Mouse (Mus musculus) G1E (cell line): ENCODE measurements at regions not wholly inside any gene's neighbourhood (a gene's known extent, or its start where the extent isn't known, plus 50 kb on each side); places are given as distances from the start of the nearest gene placed in this dataset.

Experiments used
- ATAC-seq: 2 replicates; pipeline ENCODE4 v1.8.0; 2016; ENCODE audit warnings: mild to moderate bottlenecking; ENCODE audit not compliant: insufficient number of reproducible peaks, poor library complexity, low FRiP score, severe bottlenecking; ENCODE audit errors: extremely low read depth
- DNase-seq: peaks from one replicate; pipeline ENCODE4 v3.0.0; 2012; ENCODE audit warnings: low spot score
- H3K27me3 ChIP-seq: 2 replicates; pipeline ENCODE4 v1.6.1; 2012; ENCODE audit warnings: mild to moderate bottlenecking, low read length, inconsistent platforms; ENCODE audit not compliant: insufficient read depth
- H3K36me3 ChIP-seq: replicated peaks from 2 replicates; pipeline ENCODE3; 2012; ENCODE audit warnings: mild to moderate bottlenecking, inconsistent platforms
- H3K4me1 ChIP-seq: 2 replicates; pipeline ENCODE4 v1.6.1; 2012; ENCODE audit warnings: low read depth, low read length, inconsistent platforms, mixed read lengths; ENCODE audit not compliant: insufficient read depth
- H3K4me3 ChIP-seq: 2 replicates; pipeline ENCODE4 v1.5.1; 2012; ENCODE audit warnings: low read depth, mild to moderate bottlenecking, inconsistent platforms, low read length, moderate library complexity, mixed read lengths
- H3K9me3 ChIP-seq: replicated peaks from 2 replicates; pipeline ENCODE4 v1.6.1; 2012; ENCODE audit warnings: inconsistent platforms
- CTCF ChIP-seq: IDR thresholded peaks from 2 replicates; pipeline ENCODE4 v1.5.1; 2012; ENCODE audit warnings: low read depth, low read length, inconsistent platforms, mixed read lengths
- GATA1 ChIP-seq: IDR thresholded peaks from 2 replicates; pipeline ENCODE4 v1.6.1; 2012; ENCODE audit warnings: borderline replicate concordance, low read length, inconsistent platforms, mixed read lengths
- GATA2 ChIP-seq: IDR thresholded peaks from 2 replicates; pipeline ENCODE4 v1.6.1; 2012; ENCODE audit warnings: low read depth, low read length, inconsistent platforms, borderline replicate concordance
- POLR2AphosphoS5 ChIP-seq: IDR thresholded peaks from 2 replicates; pipeline ENCODE4 v1.6.1; 2012; ENCODE audit warnings: low read depth, low read length, inconsistent platforms; ENCODE audit not compliant: insufficient replicate concordance
- TAL1 ChIP-seq: conservative IDR thresholded peaks from 2 replicates; pipeline ENCODE4 v1.6.1; 2012; ENCODE audit warnings: low read depth, low read length, inconsistent platforms, mixed read lengths

- Histone ChIP-seq H3K27me3 (no peaks in the 10 kb centered on the region), H3K4me3 (no peak overlapping the region), H3K36me3 (no peaks in the 10 kb centered on the region), H3K4me1 (no peaks in the 10 kb centered on the region), H3K9me3 (peaks cover 67% of the 10 kb centered on the region)
- ATAC-seq, result no peak
- TF ChIP-seq GATA1 (no peak), TAL1 (no peak), CTCF (no peak)
- DNase-seq, result no peak
These were observed 169.4 kb upstream of the Tut7 start for GRCm38 (mm10) chr13:59992346-59992745.

DNA sequence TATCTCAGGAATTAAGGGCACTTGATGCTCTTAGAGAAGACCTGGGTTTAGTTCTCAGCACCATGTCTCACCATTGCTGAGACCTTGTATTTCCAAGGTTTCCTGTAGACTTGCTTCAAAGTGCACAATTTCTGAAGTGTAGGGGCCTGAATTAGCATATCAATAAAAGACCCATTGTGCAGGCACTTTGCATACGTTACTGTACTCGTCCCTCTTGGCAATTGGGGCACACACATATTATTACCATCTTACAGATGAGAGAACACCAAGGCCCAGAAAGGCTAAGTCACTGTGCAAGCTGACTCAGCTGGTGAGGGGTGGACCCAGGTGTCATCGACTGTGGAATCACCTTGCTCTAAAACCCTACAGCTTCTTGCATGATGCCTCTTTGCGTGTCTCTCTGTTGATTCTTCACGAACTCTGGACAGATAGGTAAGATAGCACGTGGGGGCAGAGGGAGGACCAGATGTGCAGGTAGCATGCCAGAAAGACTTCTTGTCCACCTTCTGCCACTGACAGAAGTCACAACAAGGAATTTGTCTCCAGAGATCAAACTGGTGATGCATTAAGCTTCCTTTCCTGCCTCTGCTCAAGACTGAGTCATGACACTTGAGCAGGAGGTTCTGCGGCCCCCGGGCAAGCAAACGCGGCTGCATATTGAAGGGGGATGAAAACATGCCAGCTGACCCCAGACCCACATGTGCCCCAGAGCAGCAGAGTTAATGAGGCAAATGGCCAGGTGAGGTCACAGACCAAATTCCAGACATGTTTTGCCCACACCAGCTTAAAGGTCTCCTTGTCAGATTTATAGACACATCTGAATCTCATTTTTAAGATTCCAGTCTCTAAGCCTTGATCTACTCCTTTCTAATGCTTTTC, 167.7 kb upstream of the Tut7 start:
- H3K9me3 ChIP-seq, result peaks cover 58% of the 10 kb centered on the region
- TF ChIP-seq GATA1 (no peak), POLR2AphosphoS5 (no peak), TAL1 (no peak), CTCF (no peak), GATA2 (no peak)
- ATAC-seq, result no peak
- H3K36me3 ChIP-seq, result no peaks in the 10 kb centered on the region
- no peaks in the 10 kb centered on the region for H3K27me3 ChIP-seq
- no peak for DNase-seq
- H3K4me3 ChIP-seq, result no peak overlapping the region
- H3K4me1 ChIP-seq, result no peaks in the 10 kb centered on the region

DNA sequence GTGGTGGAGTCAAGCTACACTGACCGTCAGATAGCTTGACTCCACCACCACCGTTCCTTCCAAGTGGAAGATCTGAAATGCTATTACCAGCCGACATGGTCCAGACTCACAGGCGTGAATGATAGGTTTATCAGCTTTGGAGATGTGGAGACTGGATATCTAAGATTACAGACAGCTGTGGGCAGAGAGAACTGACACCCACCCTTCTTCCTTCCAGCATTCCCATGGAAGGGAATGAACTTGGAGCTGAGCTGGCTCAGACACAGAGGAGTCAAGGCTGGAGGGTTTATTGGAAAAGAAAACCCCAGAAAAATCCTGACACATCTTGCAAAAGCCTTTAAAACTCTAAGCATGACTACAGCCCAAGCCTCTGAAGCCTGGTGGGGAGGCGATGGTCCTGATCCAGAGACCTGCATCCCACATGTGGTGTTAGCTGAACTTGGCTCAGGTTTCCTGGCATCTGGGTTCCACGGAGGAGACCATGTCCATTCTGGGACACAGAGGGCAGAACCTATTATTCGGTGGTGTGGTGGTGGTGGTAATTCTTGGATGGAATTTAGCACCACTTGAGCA, 165.5 kb upstream of the Tut7 start:
- H3K36me3 ChIP-seq, result no peaks in the 10 kb centered on the region
- peaks cover 54% of the 10 kb centered on the region for H3K9me3 ChIP-seq
- H3K4me3 ChIP-seq, result no peak overlapping the region
- TF ChIP-seq CTCF, result no peak
- no peak for TF ChIP-seq TAL1
- no peak for TF ChIP-seq GATA2
- no peak for TF ChIP-seq GATA1
- TF ChIP-seq POLR2AphosphoS5, result no peak
- no peaks in the 10 kb centered on the region for H3K4me1 ChIP-seq
- H3K27me3 ChIP-seq, result no peaks in the 10 kb centered on the region
- DNase-seq (no peak), ATAC-seq (no peak)

DNA sequence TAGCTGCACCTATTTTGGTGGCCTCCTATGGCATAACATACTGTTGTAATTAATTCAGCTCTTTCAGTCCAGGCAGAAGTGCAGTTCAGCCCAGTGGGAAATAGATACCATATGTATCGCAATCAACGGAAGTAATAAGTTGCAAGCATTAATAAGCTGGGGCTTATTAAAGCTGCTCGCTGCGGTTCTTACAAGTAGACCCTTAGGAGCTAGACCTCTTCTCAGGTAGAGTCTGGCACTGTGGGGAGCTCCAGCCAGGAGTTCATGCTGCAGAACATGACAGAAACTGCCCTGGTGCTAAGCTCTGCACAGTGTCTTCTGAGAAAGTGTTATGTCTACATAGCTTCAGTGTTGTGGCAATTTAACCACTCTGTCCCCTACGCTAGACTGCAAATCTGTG, 153.5 kb upstream of the Tut7 start:
- no peak for TF ChIP-seq TAL1
- TF ChIP-seq CTCF, result no peak
- no peak for TF ChIP-seq POLR2AphosphoS5
- TF ChIP-seq GATA1, result no peak
- no peak for TF ChIP-seq GATA2
- no peaks in the 10 kb centered on the region for H3K27me3 ChIP-seq
- H3K9me3 ChIP-seq, result peaks cover 50% of the 10 kb centered on the region
- H3K4me1 ChIP-seq, result no peaks in the 10 kb centered on the region
- no peak overlapping the region for H3K4me3 ChIP-seq
- no peak for DNase-seq
- H3K36me3 ChIP-seq, result no peaks in the 10 kb centered on the region
- ATAC-seq, result no peak

DNA sequence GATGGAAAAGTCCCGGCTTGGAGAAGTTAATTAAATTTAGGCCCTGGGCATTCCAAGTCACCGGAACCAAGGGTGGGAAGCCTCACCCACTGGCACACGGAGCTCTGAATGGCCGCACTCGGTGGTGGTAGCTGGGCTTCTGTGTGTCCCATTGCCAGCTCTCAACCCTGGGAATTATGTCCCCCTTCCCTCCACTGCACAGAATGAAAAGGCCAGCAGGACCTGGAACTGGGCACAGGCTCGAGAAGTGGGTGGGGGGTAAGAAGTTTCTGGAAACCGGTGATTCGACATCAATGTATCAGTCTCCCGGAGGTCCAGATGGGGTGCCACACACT, 149.1 kb upstream of the Tut7 start:
- ATAC-seq (no peak), DNase-seq (no peak)
- Histone ChIP-seq H3K4me1 (no peaks in the 10 kb centered on the region), H3K4me3 (no peak overlapping the region), H3K36me3 (no peaks in the 10 kb centered on the region), H3K9me3 (peaks cover 67% of the 10 kb centered on the region), H3K27me3 (no peaks in the 10 kb centered on the region)
- TF ChIP-seq GATA1, result no peak
- no peak for TF ChIP-seq CTCF
- TF ChIP-seq POLR2AphosphoS5, result no peak

DNA sequence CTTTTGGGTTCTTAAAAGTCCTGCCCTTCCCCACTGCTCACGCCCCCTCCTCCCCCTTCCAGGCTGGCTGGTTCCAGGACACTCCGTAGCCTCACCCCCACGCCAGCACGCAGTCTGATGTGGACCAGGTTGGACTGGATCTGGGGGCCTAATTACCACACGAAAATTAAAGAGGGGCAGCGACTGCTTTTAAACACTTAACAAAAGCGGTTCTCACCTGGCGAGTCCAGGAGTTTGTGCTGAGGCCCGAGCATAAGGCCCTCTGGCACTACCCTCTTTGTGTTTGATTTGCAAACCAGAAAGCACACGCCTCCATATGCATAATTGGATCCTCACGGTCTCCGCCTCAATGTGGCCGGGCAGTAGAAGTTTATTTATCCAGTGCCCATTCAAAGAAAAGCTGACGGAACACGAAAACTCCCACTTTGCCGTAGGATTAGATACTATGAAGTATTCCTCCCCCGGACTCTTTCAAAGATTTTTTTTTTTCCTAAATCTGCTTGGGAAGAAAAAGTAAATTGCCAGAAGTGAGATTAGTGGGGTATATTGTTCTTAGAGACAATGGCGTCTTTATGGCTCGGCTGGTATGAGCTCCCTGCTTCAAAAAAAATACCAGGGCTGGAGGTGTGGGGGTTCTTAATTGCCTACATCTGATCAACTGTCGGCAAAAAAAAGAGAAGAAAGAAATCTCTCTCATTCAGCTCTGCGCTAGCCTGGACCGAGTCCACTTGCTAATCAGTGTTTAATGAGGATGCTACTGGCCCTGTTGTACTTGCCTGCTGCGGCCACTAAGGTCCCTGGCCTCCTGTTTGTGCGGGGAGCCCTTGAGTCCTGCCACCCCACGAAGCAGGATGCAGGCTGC, 148.5 kb upstream of the Tut7 start:
- Histone ChIP-seq H3K36me3 (no peaks in the 10 kb centered on the region), H3K4me3 (no peak overlapping the region), H3K9me3 (peaks cover 64% of the 10 kb centered on the region), H3K4me1 (no peaks in the 10 kb centered on the region), H3K27me3 (no peaks in the 10 kb centered on the region)
- DNase-seq (no peak), ATAC-seq (no peak)
- no peak for TF ChIP-seq TAL1
- no peak for TF ChIP-seq POLR2AphosphoS5
- TF ChIP-seq GATA1, result no peak
- TF ChIP-seq GATA2, result no peak
- no peak for TF ChIP-seq CTCF
